Mouse (Mus musculus): ENCODE measurements around the gene Crxos. TPM values are rescaled to one million over a fixed set of nuclear protein-coding genes. Genes with fewer than 3 reads are reported as not detected.
"Not testable (repeated sequence)": the region's sequence is repeated elsewhere in the genome, so short reads cannot be mapped to it uniquely, and the experiment has no call there.

Crxos gene
- polyA plus RNA-seq, 1 experiment from 2014 or later: not detected

DNA sequence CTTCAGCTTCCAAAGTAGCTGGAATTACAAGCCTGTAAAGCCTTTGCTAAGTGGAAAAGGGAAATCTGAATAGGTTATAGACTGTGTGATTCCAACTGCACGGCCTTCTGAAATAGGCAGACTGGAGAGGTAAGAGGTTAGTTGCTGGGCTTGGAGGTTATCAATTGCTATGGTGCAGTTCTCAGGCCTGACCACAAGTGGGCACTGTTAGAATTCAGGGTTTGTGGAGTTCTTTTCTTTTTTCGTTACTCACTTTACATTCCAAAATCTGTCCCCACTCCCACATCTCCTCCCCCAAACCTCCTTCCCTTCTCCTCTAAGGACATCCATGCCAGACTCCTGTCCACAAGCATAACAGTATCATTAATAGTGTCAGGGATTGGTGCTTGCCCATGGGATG lies 31.8 kb downstream of the Crxos start:
- Histone ChIP-seq H3K36me3 (ENCODE audit: inconsistent target) (peaks cover 21% of the 10 kb centered on the region; the same call in 1 of the 2 replicates), H3K79me2 (ENCODE audit: inconsistent target) (no peaks in the 10 kb centered on the region; the same call in 1 of the 2 replicates), H3K4me3 (ENCODE audit: inconsistent target) (no peak overlapping the region), H3K27ac (no peak overlapping the region)
- 25% methylated on average over 2 of the region's 2 CpGs for WGBS (ENCODE audit: missing documents)

- H3K4me3 ChIP-seq (ENCODE audit: inconsistent target): no peak overlapping the region
- H3K27ac ChIP-seq: no peak overlapping the region
- WGBS (ENCODE audit: missing documents): 97% methylated on average over 2 of the region's 2 CpGs
- H3K36me3 ChIP-seq (ENCODE audit: inconsistent target): peaks cover 26% of the 10 kb centered on the region
- H3K79me2 ChIP-seq (ENCODE audit: inconsistent target): peaks cover 3% of the 10 kb centered on the region; the same call in 1 of the 2 replicates
Measured at GRCm38 (mm10) chr7:15914751-15915150, 32.3 kb downstream of the Crxos start.

GRCm38 (mm10) chr7:15915695-15916094 lies 33.3 kb downstream of the Crxos start:
- H3K27ac ChIP-seq; H3K4me3 ChIP-seq (ENCODE audit: inconsistent target): not testable (repeated sequence)
- WGBS (ENCODE audit: missing documents): 91% methylated on average over 3 of the region's 4 CpGs
- peaks cover 13% of the 10 kb centered on the region for H3K79me2 ChIP-seq (ENCODE audit: inconsistent target)
- H3K36me3 ChIP-seq (ENCODE audit: inconsistent target): peaks cover 31% of the 10 kb centered on the region

- Histone ChIP-seq H3K4me3 (ENCODE audit: inconsistent target) (no peak overlapping the region), H3K27ac (no peak overlapping the region), H3K79me2 (ENCODE audit: inconsistent target) (peaks cover 18% of the 10 kb centered on the region), H3K36me3 (ENCODE audit: inconsistent target) (peaks cover 31% of the 10 kb centered on the region)
- 94% methylated on average over 3 of the region's 3 CpGs for WGBS (ENCODE audit: missing documents)
Measured at GRCm38 (mm10) chr7:15916134-15916723, 33.8 kb downstream of the Crxos start.

DNA sequence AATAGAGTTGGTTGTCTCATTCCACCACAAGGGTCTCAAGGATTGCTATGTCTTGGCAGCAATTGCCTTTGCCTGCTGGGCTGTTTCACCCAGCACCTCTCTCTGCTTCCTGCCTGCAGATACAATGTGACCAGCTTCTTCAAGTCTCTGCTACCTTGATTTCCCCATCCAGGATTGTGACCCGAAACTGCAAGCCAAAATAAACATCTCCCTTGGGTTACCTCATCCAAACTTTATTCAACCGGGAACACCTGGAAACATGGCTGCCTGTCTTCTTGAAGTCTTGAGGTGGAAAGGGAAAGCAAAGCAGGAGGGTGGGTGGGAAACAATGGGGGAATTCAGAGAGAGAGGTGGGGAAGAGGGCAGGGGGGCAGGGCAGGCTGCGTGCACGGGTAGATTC lies 34.6 kb downstream of the Crxos start:
- WGBS (ENCODE audit: missing documents): 87% methylated on average over 4 of the region's 4 CpGs
- Histone ChIP-seq H3K79me2 (ENCODE audit: inconsistent target) (peaks cover 26% of the 10 kb centered on the region), H3K27ac (no peak overlapping the region), H3K4me3 (ENCODE audit: inconsistent target) (no peak overlapping the region), H3K36me3 (ENCODE audit: inconsistent target) (peaks cover 31% of the 10 kb centered on the region)

DNA sequence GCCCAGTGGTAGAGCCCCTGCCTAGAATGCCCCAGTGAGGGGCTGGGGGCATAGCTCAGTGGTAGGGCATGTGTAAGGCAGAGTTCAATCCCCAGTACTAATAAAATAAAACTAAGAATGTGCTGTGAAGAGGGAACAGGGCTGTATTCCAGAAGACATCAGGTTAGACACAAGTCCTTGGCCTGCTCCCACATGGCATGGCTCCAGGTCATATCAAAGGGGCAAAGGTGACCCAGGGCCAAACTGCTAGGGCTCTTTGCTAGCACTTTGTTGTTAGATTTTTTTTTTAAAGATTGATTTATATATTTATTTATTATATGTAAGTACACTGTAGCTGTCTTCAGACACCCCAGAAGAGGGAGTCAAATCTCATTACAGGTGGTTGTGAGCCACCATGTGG lies 36.0 kb downstream of the Crxos start:
- Histone ChIP-seq H3K27ac (no peak overlapping the region), H3K4me3 (ENCODE audit: inconsistent target) (no peak overlapping the region), H3K36me3 (ENCODE audit: inconsistent target) (peaks cover 31% of the 10 kb centered on the region), H3K79me2 (ENCODE audit: inconsistent target) (peaks cover 32% of the 10 kb centered on the region)

- WGBS (ENCODE audit: missing documents): 94% methylated on average over 9 of the region's 9 CpGs
- H3K27ac ChIP-seq: no peak overlapping the region
- no peak overlapping the region for H3K4me3 ChIP-seq (ENCODE audit: inconsistent target)
- H3K36me3 ChIP-seq (ENCODE audit: inconsistent target): peaks cover 31% of the 10 kb centered on the region
- peaks cover 32% of the 10 kb centered on the region for H3K79me2 ChIP-seq (ENCODE audit: inconsistent target)
Measured at GRCm38 (mm10) chr7:15919947-15920346, 37.5 kb downstream of the Crxos start.

GRCm38 (mm10) chr7:15920645-15921190 lies 38.3 kb downstream of the Crxos start:
- Histone ChIP-seq H3K4me3 (ENCODE audit: inconsistent target) (peak overlapping the region; percentile 97), H3K27ac (no peak overlapping the region)
- 89% methylated on average over 6 of the region's 6 CpGs for WGBS (ENCODE audit: missing documents)

DNA sequence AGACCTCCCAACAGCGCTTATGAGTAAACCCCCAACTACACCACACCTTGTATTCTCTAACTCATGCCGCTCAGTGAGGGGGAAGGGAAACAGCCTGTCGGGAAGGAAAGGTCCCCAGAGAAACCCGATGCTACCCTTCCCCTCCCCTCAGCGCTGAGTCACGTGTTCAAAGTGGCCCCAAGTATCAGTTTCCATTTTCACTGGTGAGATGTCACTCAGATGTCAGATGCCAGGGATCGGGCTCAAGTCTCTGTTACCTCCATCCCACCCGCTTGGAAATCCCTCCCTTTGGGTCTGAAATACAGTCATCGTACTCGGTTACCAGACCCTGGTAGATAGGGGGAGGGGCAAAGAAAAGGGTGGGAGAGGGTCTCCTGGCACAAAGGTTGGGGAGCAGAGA lies 39.4 kb downstream of the Crxos start:
- Histone ChIP-seq H3K36me3 (ENCODE audit: inconsistent target) (peaks cover 28% of the 10 kb centered on the region), H3K4me3 (ENCODE audit: inconsistent target) (peak overlapping the region; percentile 97), H3K27ac (peak overlapping the region; percentile 91), H3K79me2 (ENCODE audit: inconsistent target) (peaks cover 32% of the 10 kb centered on the region)
- WGBS (ENCODE audit: missing documents): 1% methylated on average over 10 of the region's 10 CpGs

More at GRCm38 (mm10) chr7:15920645-15921190, 38.3 kb downstream of the Crxos start:
- H3K36me3 ChIP-seq (ENCODE audit: inconsistent target): peaks cover 31% of the 10 kb centered on the region
- H3K79me2 ChIP-seq (ENCODE audit: inconsistent target): peaks cover 32% of the 10 kb centered on the region

DNA sequence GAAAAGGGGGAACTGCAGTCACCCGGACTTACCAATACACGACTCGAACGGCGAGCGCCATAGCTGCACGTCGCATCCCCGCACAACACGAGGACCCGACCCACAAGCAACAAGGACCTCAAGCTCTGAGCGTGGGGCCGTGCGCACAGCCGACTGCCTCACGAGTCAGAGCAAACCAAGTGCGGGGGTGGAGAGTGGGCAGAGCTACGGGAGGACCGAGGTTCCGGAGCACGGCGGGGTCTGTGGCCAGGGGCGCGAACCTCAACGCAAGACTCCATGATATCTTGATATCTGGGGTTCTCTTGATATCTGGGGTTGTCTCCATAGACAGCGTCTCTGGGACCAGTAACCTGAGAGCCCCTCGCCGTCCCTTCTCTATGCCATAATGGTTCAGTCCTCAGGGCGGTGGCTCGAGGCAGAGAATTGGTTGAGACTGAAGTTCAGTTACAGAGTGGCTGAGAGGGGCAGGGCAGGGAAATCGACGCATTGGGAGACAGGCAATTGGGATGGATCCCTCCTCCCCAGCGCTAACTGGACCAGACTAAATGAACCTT lies 39.9 kb downstream of the Crxos start, which contains the start of gene Selenow:
TSS of gene Selenow (minus strand) at position 183 of the 554 bp plus-strand sequence.
- WGBS (ENCODE audit: missing documents): 2% methylated on average over 33 of the region's 33 CpGs
- Histone ChIP-seq H3K4me3 (ENCODE audit: inconsistent target) (peak within 1 kb of the TSS; percentile 97), H3K27ac (peak within 1 kb of the TSS; percentile 91), H3K79me2 (ENCODE audit: inconsistent target) (peaks cover 32% of the 10 kb centered on the region), H3K36me3 (ENCODE audit: inconsistent target) (peaks cover 23% of the 10 kb centered on the region)

DNA sequence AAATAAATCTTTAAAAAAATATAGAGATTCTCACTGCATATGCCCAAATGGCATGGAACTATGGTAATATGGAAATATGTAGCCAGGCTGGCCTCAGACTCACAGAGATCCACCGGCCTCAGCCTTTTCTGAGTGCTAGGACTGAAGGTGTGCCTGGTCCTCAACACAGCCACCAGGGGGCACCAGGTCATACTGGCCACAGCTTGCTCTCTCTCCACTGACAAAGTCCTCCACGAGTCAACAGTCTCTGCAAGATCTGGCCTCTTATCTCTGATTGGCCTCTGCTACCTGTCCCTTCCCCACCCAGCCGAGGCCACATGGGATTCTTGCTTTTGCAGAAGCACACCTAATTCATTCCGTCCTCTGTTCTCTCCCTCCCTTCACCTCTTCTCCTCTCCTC lies 47.5 kb downstream of the Crxos start:
- 35% methylated on average over 4 of the region's 4 CpGs for WGBS (ENCODE audit: missing documents)
- Histone ChIP-seq H3K27ac (no peak overlapping the region), H3K79me2 (ENCODE audit: inconsistent target) (no peaks in the 10 kb centered on the region), H3K4me3 (ENCODE audit: inconsistent target) (no peak overlapping the region), H3K36me3 (ENCODE audit: inconsistent target) (no peaks in the 10 kb centered on the region)

DNA sequence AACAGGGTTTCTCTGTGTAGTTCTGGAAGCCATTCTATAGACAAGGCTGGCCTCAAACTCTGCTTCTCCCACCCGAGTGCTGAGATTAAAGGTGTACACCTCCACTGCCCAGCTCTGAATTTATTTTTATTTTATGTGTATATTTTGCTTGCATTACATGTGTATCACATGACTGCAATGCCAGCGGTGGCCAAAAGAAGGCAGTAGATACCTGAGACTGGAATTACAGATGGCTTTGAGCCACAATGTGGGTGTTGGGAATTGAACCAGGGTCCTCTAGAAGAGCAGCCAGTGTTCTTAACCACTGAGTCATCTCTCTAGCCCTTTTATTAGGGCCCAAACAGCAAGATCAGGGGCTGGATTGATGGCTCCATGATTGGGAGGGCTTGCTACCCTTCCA lies 48.1 kb downstream of the Crxos start:
- Histone ChIP-seq H3K36me3 (ENCODE audit: inconsistent target) (no peaks in the 10 kb centered on the region), H3K4me3 (ENCODE audit: inconsistent target) (no peak overlapping the region), H3K79me2 (ENCODE audit: inconsistent target) (no peaks in the 10 kb centered on the region), H3K27ac (no peak overlapping the region)
- 86% methylated on average over 2 of the region's 2 CpGs for WGBS (ENCODE audit: missing documents)

DNA sequence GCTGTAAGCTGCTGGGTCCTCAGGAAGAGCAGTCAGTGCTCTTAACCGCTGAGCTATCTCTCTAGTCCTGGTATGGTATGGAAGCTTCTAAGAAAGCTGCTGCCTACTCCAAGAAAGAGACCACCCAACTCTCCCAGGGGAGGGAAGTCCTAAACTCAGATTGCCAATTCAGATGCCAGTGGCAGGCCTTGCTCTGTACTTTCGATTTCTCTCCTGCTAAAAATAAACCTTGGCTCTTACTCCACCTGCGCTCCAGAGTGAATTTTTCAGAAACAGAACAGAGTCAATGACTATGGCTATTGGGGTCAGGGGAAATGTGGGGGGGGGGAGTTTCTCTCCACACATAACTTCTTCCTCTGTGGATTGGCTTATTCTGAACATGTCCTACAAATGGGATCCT lies 49.2 kb downstream of the Crxos start:
- no peak overlapping the region for H3K4me3 ChIP-seq (ENCODE audit: inconsistent target)
- H3K79me2 ChIP-seq (ENCODE audit: inconsistent target): no peaks in the 10 kb centered on the region
- no peak overlapping the region for H3K27ac ChIP-seq
- no peaks in the 10 kb centered on the region for H3K36me3 ChIP-seq (ENCODE audit: inconsistent target)
- 44% methylated on average over 3 of the region's 3 CpGs for WGBS (ENCODE audit: missing documents)

- H3K4me3 ChIP-seq (ENCODE audit: inconsistent target): no peak overlapping the region
- no peak overlapping the region for H3K27ac ChIP-seq
- peaks cover 16% of the 10 kb centered on the region for H3K36me3 ChIP-seq (ENCODE audit: inconsistent target)
- H3K79me2 ChIP-seq (ENCODE audit: inconsistent target): no peaks in the 10 kb centered on the region
- WGBS (ENCODE audit: missing documents): 43% methylated on average over 16 of the region's 16 CpGs
Measured at GRCm38 (mm10) chr7:15933437-15934359, 51.3 kb downstream of the Crxos start.
